Mouse (Mus musculus): Measurements from ENCODE around the gene Cacna1c.

DNA sequence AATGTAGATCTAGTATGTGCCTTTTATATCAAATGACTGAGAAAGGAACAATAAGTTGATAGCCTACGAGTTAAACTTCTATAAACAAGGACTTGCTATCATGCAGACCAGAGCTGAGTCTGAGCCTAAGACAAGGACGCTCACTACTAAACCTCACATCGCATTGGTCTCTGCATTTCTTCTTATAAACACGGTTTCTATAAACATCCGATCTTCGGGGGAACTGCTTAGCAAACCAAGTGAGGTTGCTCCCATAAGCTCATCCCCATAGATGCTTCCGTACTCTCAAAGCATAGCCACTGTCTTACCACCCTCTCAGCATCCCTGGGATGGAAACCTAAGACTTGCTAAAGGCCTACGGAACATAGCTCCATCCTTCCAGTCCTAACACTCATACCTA lies 108.3 kb downstream of the Cacna1c start:
- TF ChIP-seq POLR2A (IDR thresholded peaks at IDR 0.05; ENCODE audit: insufficient read depth, low read length) (no peak), EP300 (IDR thresholded peaks at IDR 0.05; ENCODE audit: insufficient read depth, low read depth, low read length) (no peak)

Data from ES-Bruce4 (cell line).